Mouse (Mus musculus) cortical plate, adult 2 months (tissue): ENCODE measurements around the gene Wwp2.

ENCODE experiments used
- CTCF ChIP-seq: fragments of 200-500 bp; IDR thresholded peaks from 2 replicates; pipeline ENCODE4 v1.5.1; 2011; ENCODE audit warnings: mild to moderate bottlenecking, control low read depth, low read length; ENCODE audit not compliant: insufficient read depth; ENCODE audit errors: extremely low read depth
- POLR2A ChIP-seq: fragments of 200-500 bp; IDR thresholded peaks from 2 replicates; pipeline ENCODE4 v1.6.1; 2011; ENCODE audit warnings: mild to moderate bottlenecking, low read length, control low read depth; ENCODE audit not compliant: insufficient read depth; ENCODE audit errors: extremely low read depth

DNA sequence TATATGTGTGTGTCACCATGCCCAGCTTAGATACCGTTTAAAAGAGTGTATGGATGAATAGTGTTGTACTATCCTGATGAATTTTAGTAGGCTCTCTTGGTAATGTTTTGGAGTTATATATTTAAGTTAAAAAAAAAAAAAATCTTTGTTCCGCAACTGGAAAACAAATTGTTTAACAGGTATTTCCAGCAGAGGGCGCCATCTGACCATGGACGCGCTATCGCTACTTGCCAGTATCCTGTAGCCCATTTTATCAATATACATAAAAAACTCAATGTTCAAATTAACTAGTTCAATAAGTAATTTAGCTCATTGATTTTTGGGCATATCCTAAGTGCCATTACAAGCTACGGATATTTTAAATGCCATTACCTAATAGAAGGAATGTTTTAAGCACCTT lies 166.9 kb downstream of the Wwp2 start:
- no peak for TF ChIP-seq POLR2A
- TF ChIP-seq CTCF: peak; percentile 83
